Mouse (Mus musculus): Measurements from ENCODE around the gene Cd68.

- no peak for TF ChIP-seq CTCF (IDR thresholded peaks at IDR 0.05; ENCODE audit: control insufficient read depth, insufficient read depth, low read length)
- TF ChIP-seq POLR2A (IDR thresholded peaks at IDR 0.05; ENCODE audit: borderline replicate concordance, control insufficient read depth, low read depth, low read length), result no peak
These were observed 47.2 kb upstream of the Cd68 start for GRCm38 (mm10) chr11:69712954-69713672.

Data from bone marrow, adult 2 months (tissue).